Mouse (Mus musculus): ENCODE measurements around the gene Mrpl27. TPM values are rescaled to one million over a fixed set of nuclear protein-coding genes. Genes with fewer than 3 reads are reported as not detected.

Mrpl27 gene
- polyA plus RNA-seq, 1 experiment = 59.9 TPM

- peak overlapping the region; percentile 50 for H3K4me3 ChIP-seq
- H3ac ChIP-seq (ENCODE audit: control insufficient read depth, insufficient read length) = peak overlapping the region; percentile 46
- no peaks in the 10 kb centered on the region for H3K36me3 ChIP-seq (ENCODE audit: control insufficient read depth, insufficient read depth)
- TF ChIP-seq SRF (IDR thresholded peaks at IDR 0.05; ENCODE audit: control insufficient read depth, insufficient read length, low read depth) = no peak
- no peak for TF ChIP-seq POLR2AphosphoS2 (IDR thresholded peaks at IDR 0.05; ENCODE audit: insufficient read length, low read depth)
- TF ChIP-seq CEBPB (IDR thresholded peaks at IDR 0.05; ENCODE audit: insufficient read depth, poor library complexity, severe bottlenecking) = no peak
- no peak for TF ChIP-seq MAX (IDR thresholded peaks at IDR 0.05; ENCODE audit: low read depth)
- no peaks in the 10 kb centered on the region for H3K79me2 ChIP-seq (ENCODE audit: control insufficient read depth, insufficient read depth)
- H3K27me3 ChIP-seq (ENCODE audit: control insufficient read depth, insufficient read depth, insufficient read length) = no peaks in the 10 kb centered on the region
- peak overlapping the region; percentile 94 for H3K4me2 ChIP-seq (ENCODE audit: low read depth)
Measured at GRCm38 (mm10) chr11:94676308-94676707, 22.7 kb downstream of the Mrpl27 start.

DNA sequence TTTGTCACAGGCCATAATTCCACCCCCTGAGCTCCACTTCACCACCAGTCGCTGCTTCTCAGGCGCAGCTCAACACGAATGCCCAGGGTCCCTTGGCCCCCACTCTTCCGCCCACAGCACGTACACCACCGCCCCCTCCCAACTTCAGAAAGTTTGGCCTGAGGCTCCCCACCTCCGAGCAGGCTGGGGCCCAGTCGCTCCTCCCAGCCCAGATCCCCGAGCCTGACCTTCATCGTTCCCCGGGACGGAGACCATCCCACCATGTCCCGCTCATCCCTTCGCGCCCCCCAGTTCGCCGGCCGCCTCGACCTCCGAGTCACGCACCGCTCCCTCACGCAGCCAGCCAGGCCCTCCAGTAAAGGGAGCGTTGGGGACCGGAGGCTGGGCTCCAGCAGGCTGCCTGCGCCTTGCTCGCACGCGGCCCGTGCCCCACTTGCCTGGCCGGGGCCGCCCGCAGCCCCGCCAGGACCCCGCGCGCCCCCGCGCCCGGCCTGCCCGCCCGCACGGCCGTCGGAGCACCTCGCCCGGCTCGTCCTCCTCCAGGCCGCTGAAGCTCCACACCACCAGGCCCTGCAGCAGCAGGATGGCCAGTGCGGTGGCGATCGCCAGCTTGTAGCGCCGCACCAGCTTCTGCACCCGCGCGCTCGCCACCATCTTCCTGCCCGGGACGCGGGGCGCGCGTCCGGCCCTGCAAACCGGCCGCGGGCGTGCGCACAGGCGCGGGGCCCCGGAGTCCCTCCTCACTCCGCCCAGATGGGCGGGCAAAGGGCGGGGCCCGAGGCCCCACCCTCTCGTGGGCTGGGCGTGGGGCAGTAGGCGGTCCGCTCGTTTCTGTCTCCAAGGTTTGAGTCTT, 23.4 kb downstream of the Mrpl27 start, which contains the start of gene Xylt2:
TSS of gene Xylt2 (minus strand) at position 762 of the 853 bp plus-strand sequence.
- H3K79me2 ChIP-seq (ENCODE audit: control insufficient read depth, insufficient read depth) = no peaks in the 10 kb centered on the region
- peak within 1 kb of the TSS; percentile 94 for H3K4me2 ChIP-seq (ENCODE audit: low read depth)
- peak in 1 of 3 experiments; percentile 30 for TF ChIP-seq MYOG (IDR thresholded peaks at IDR 0.05; ENCODE audit: control insufficient read depth in 1 of 3, insufficient read depth in 1 of 3, insufficient read length in 2 of 3, low read depth in 2 of 3)
- no peak for TF ChIP-seq TCF3 (IDR thresholded peaks at IDR 0.05; ENCODE audit: insufficient read length, low read depth)
- no peak for TF ChIP-seq CEBPB (IDR thresholded peaks at IDR 0.05; ENCODE audit: insufficient read depth, poor library complexity, severe bottlenecking)
- no peak for TF ChIP-seq TCF12 (IDR thresholded peaks at IDR 0.05; ENCODE audit: insufficient read depth, poor library complexity, severe bottlenecking)
- TF ChIP-seq SRF (IDR thresholded peaks at IDR 0.05; ENCODE audit: control insufficient read depth, insufficient read length, low read depth) = no peak
- peak; percentile 80 for TF ChIP-seq POLR2AphosphoS2 (IDR thresholded peaks at IDR 0.05; ENCODE audit: insufficient read length, low read depth)
- TF ChIP-seq POLR2A (IDR thresholded peaks at IDR 0.05; ENCODE audit: insufficient read length, low read depth) = peak; percentile 92
- H3K36me3 ChIP-seq (ENCODE audit: control insufficient read depth, insufficient read depth) = no peaks in the 10 kb centered on the region
- H3K27me3 ChIP-seq (ENCODE audit: control insufficient read depth, insufficient read depth, insufficient read length) = no peaks in the 10 kb centered on the region
- H3K4me3 ChIP-seq = peak within 1 kb of the TSS; percentile 50
- H3ac ChIP-seq (ENCODE audit: control insufficient read depth, insufficient read length) = peak within 1 kb of the TSS; percentile 46

- no peaks in the 10 kb centered on the region for H3K79me2 ChIP-seq (ENCODE audit: control insufficient read depth, insufficient read depth)
- no peak for TF ChIP-seq REST (IDR thresholded peaks at IDR 0.05; ENCODE audit: insufficient read depth, insufficient read length)
- TF ChIP-seq TCF3 (IDR thresholded peaks at IDR 0.05; ENCODE audit: insufficient read length, low read depth) = no peak
- no peak for TF ChIP-seq SRF (IDR thresholded peaks at IDR 0.05; ENCODE audit: control insufficient read depth, insufficient read length, low read depth)
- TF ChIP-seq MYOG (IDR thresholded peaks at IDR 0.05; ENCODE audit: control insufficient read depth in 1 of 3, insufficient read depth in 1 of 3, insufficient read length in 2 of 3, low read depth in 2 of 3) = no peak
- TF ChIP-seq TCF12 (IDR thresholded peaks at IDR 0.05; ENCODE audit: insufficient read depth, poor library complexity, severe bottlenecking) = no peak
- TF ChIP-seq E2F4 (IDR thresholded peaks at IDR 0.05; ENCODE audit: insufficient read depth) = no peak
- no peak for TF ChIP-seq USF1 (IDR thresholded peaks at IDR 0.05; ENCODE audit: low read depth)
- TF ChIP-seq POLR2AphosphoS2 (IDR thresholded peaks at IDR 0.05; ENCODE audit: insufficient read length, low read depth) = no peak
- no peak for TF ChIP-seq CEBPB (IDR thresholded peaks at IDR 0.05; ENCODE audit: insufficient read depth, poor library complexity, severe bottlenecking)
- no peak for TF ChIP-seq POLR2A (IDR thresholded peaks at IDR 0.05; ENCODE audit: insufficient read length, low read depth)
- no peak for TF ChIP-seq MYOD1 (IDR thresholded peaks at IDR 0.05; ENCODE audit: control insufficient read depth in 1 of 3, insufficient read length in 2 of 3, low read depth in 2 of 3)
- no peak for TF ChIP-seq MAX (IDR thresholded peaks at IDR 0.05; ENCODE audit: low read depth)
- H3K27me3 ChIP-seq (ENCODE audit: control insufficient read depth, insufficient read depth, insufficient read length) = no peaks in the 10 kb centered on the region
- no peaks in the 10 kb centered on the region for H3K36me3 ChIP-seq (ENCODE audit: control insufficient read depth, insufficient read depth)
- H3ac ChIP-seq (ENCODE audit: control insufficient read depth, insufficient read length) = peak overlapping the region; percentile 46
- H3K4me2 ChIP-seq (ENCODE audit: low read depth) = peak overlapping the region; percentile 69
- H3K4me3 ChIP-seq = peak overlapping the region; percentile 50
Measured at GRCm38 (mm10) chr11:94677607-94678145, 24.1 kb downstream of the Mrpl27 start.

DNA sequence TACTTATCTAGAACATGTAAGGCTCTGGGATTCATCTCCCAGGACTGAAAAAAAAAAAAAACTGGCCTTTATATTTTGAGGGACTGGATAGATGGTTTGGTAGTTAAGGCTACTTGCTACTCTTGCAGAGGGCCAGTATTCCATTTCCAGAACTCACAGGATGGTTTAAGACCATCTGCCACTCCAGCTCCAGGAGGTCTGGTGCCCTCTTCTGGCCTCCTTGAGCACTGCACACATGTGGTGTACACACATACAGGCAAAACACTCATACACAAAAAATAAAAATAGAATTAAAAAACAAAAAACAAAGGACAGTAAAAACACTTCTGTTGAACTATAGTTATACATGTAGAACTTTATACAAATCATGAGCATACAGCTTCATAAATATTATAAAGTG, 27.1 kb downstream of the Mrpl27 start:
- H3K27me3 ChIP-seq (ENCODE audit: control insufficient read depth, insufficient read depth, insufficient read length) = no peaks in the 10 kb centered on the region
- H3K36me3 ChIP-seq (ENCODE audit: control insufficient read depth, insufficient read depth) = no peaks in the 10 kb centered on the region
- no peak for TF ChIP-seq CEBPB (IDR thresholded peaks at IDR 0.05; ENCODE audit: insufficient read depth, poor library complexity, severe bottlenecking)
- no peak for TF ChIP-seq POLR2A (IDR thresholded peaks at IDR 0.05; ENCODE audit: insufficient read length, low read depth)
- TF ChIP-seq POLR2AphosphoS2 (IDR thresholded peaks at IDR 0.05; ENCODE audit: insufficient read length, low read depth) = no peak
- TF ChIP-seq MYOG (IDR thresholded peaks at IDR 0.05; ENCODE audit: control insufficient read depth in 1 of 3, insufficient read depth in 1 of 3, insufficient read length in 2 of 3, low read depth in 2 of 3) = no peak
- TF ChIP-seq TCF3 (IDR thresholded peaks at IDR 0.05; ENCODE audit: insufficient read length, low read depth) = no peak
- no peak for TF ChIP-seq MAX (IDR thresholded peaks at IDR 0.05; ENCODE audit: low read depth)
- TF ChIP-seq USF1 (IDR thresholded peaks at IDR 0.05; ENCODE audit: low read depth) = no peak
- TF ChIP-seq E2F4 (IDR thresholded peaks at IDR 0.05; ENCODE audit: insufficient read depth) = no peak
- H3ac ChIP-seq (ENCODE audit: control insufficient read depth, insufficient read length) = no peak overlapping the region
- no peak overlapping the region for H3K4me2 ChIP-seq (ENCODE audit: low read depth)
- H3K79me2 ChIP-seq (ENCODE audit: control insufficient read depth, insufficient read depth) = no peaks in the 10 kb centered on the region
- H3K4me3 ChIP-seq = no peak overlapping the region

DNA sequence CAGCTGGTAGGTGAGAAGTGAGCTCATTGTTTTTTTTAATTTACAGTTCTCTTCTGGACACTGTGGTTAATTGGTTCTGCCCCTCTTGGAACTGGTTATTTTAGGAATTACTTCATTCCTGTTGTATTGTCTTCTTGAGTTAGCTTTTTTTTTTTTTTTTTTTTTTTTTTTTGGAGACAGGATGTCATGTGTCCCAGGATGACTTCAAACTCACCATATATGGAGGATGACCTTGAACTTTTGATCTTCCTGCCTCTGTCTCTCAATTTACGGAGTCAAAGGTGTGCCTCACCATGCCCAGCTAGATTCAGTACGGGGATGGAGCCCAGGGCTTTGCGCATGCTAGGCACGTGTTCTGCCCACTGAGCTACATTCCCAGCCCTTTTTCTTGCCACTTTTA, 28.1 kb downstream of the Mrpl27 start:
- TF ChIP-seq SRF (IDR thresholded peaks at IDR 0.05; ENCODE audit: control insufficient read depth, insufficient read length, low read depth) (no peak), MYOG (IDR thresholded peaks at IDR 0.05; ENCODE audit: control insufficient read depth in 1 of 3, insufficient read depth in 1 of 3, insufficient read length in 2 of 3, low read depth in 2 of 3) (no peak), POLR2AphosphoS2 (IDR thresholded peaks at IDR 0.05; ENCODE audit: insufficient read length, low read depth) (no peak), MAX (IDR thresholded peaks at IDR 0.05; ENCODE audit: low read depth) (no peak), USF1 (IDR thresholded peaks at IDR 0.05; ENCODE audit: low read depth) (no peak), E2F4 (IDR thresholded peaks at IDR 0.05; ENCODE audit: insufficient read depth) (no peak), TCF12 (IDR thresholded peaks at IDR 0.05; ENCODE audit: insufficient read depth, poor library complexity, severe bottlenecking) (no peak), REST (IDR thresholded peaks at IDR 0.05; ENCODE audit: insufficient read depth, insufficient read length) (no peak), POLR2A (IDR thresholded peaks at IDR 0.05; ENCODE audit: insufficient read length, low read depth) (no peak)
- Histone ChIP-seq H3K36me3 (ENCODE audit: control insufficient read depth, insufficient read depth) (no peaks in the 10 kb centered on the region), H3K4me3 (no peak overlapping the region)

More for the DNA sequence above, 28.1 kb downstream of the Mrpl27 start:
- no peaks in the 10 kb centered on the region for H3K27me3 ChIP-seq (ENCODE audit: control insufficient read depth, insufficient read depth, insufficient read length)
- no peak overlapping the region for H3K4me2 ChIP-seq (ENCODE audit: low read depth)
- H3K79me2 ChIP-seq (ENCODE audit: control insufficient read depth, insufficient read depth) = no peaks in the 10 kb centered on the region
- H3ac ChIP-seq (ENCODE audit: control insufficient read depth, insufficient read length) = no peak overlapping the region

All from myocyte (in vitro differentiated cells).